Mouse (Mus musculus): ENCODE measurements around the gene Gas8.
"Not testable (repeated sequence)": the region's sequence is repeated elsewhere in the genome, so short reads cannot be mapped to it uniquely, and the experiment has no call there.

DNA sequence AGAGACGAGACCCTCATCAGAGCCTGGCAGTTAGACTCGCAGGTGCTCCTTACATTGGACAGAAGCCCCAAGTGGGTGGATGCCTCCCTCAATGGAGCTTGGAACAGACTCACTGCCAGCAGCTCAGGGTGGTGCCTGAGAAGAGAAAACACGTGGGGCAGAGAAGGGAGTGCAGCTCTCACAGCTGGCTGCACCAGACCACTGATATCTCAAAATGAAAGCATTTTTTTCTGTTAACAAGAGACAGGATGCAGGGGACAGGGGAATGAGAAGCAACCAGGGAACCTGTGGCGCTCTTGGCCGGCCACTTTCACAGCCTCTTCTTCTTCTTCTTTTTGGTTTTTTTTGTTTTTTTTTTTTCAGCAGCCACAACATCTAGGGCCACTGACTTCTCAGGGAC, 44.1 kb upstream of the Gas8 start:
- not testable (repeated sequence) for TF ChIP-seq CTCF, EP300 (IDR thresholded peaks at IDR 0.05; ENCODE audit: low read depth)
